Mouse (Mus musculus) retina, postnatal 1 day (tissue): ENCODE data around the gene Olfr1102.

Experiments used
- DNase-seq: peaks from one replicate; pipeline ENCODE4 v3.0.0-alpha.2; 2012

The Olfr1102 gene

DNA sequence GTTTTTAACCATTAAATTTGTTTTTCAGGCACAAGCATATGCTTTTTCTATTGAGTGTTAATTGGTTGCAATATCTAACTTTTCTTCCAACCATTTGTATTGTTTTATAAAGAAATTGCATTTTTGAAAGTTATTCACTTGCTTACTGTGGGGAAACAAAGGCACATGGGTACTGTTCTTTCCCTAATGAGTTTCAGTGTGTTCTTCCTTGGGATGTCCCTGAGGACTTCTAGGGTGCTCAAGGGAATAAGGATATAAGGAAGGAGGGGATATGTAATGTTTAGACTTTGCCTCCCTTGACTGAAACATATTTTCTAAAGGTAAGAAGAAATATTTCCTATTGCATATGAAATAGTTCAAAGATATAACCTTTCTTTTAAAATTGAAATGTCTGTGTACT lies at the start of gene Olfr1102:
Olfr1102 (plus strand) TSS at position 301 of the 400 bp plus-strand sequence.
- no peak for DNase-seq

DNA sequence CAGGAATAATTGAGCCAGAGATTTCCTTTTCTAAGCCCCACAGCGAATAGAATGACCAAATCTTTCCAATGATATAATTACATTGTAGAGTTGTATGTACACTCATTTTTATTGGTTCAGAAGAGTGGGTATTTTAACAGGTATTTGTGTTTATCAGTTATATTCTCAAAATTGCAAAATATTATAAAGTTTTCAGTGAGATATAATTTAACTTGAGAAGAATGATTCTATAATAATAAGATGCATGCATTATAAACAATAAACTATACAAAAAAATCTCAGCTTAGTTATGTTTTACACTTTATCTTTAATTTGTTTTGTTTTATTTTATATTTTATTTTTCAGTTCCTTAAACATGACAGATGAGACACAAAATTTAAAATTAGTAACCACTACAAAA lies 37.6 kb upstream of the Olfr1102 start, which contains the start of gene Olfr1099:
Olfr1099 (minus strand) TSS at position 101 of the 400 bp plus-strand sequence.
- DNase-seq = no peak

DNA sequence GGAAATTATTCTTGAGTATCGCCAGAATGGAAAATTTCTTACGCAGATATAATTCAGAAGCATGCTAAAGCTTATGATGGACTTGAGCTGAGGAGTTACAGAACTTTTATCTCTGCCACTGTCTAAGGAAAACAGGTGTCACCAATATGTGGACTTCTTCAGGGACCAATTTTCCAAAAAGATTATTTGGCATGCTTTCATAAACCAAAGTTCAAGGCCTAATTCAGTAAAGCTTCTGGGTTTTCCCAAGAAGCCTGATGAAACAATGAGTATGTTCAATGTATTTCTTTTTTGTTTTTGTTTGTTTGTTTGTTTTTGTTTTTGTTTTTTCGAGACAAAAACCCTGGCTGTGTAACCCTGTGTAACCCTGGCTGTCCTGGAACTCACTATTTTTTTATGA lies 18.3 kb upstream of the Olfr1102 start, which contains the start of gene Olfr1100:
Olfr1100 (minus strand) TSS at position 101 of the 400 bp plus-strand sequence.
- no peak for DNase-seq

DNA sequence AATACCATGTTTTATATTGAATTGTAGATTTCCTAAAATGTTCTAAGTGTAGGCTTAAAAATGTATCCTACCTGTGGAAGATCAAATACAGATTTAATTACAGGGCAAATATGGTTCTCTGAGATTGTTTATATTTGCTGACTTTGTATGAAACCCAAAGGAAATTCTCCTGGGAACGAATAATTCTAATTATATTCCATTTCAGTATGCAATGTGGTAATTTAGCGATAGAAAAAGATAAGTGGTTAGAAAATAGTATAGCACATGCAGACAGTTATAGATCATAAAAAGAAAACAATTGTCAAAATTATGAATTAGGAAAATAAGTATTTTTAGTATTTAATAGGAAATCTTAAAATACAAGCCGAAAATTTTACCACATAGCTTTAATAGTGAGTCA lies 7.1 kb upstream of the Olfr1102 start, which contains the start of gene Olfr1101:
Olfr1101 (minus strand) TSS at position 101 of the 400 bp plus-strand sequence.
- DNase-seq = no peak

DNA sequence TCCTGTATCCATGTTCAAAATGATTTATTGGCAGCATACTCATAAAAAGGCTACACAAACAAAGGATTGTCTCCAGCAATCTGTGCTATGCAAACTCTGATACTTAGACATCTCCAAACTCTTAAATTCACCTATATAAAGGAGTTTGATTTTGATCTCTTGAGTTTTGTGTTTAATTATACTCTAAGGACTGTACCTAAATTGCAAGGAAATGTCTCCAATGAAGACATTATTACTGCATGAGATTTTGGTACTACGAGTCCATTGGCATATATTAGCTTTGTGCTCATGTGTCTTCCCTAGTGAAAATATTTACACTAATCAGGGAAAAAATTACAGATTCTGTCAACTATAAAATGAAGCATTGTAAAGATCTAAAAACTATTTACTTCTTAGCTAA lies 28.8 kb downstream of the Olfr1102 start, which contains the start of gene Olfr1104:
Olfr1104 (minus strand) TSS at position 101 of the 400 bp plus-strand sequence.
- DNase-seq = no peak

DNA sequence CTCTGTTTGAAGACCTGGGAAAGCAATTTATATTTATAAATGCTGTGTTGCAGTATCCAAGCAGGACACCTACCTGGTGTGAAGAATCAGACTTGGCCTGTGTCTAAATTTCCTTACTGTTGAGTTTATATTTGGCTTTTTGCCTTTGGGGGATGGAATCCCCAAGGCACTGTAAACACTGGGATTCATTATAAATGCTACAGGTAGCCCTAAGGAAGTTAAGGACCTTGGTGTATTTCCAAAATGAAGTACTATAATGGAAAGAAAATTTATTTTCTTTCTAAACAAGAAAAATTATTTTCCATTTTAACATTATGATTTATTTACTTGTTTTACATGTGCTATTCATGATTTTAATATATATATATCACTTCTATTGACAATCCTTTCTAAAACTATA lies 38.2 kb downstream of the Olfr1102 start, which contains the start of gene Olfr1105:
Olfr1105 (minus strand) TSS at position 101 of the 400 bp plus-strand sequence.
- DNase-seq = no peak

DNA sequence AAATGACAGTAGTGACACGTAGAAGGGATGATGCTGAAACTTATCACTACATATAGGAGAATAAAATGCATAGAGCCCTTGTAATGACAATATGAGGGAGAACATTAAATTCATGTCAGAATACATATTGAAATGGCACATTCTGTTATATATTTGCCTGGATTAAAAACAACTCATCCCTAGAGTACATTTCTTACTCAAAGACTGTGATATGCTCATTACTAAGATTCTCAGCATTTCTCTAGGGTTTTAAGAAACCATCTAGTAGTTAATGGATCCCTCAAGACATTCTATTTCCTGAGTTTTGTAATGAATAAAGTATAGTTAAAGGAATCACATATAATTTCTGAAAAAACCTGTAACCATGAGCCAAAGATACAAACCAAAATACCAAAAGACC lies 54.0 kb downstream of the Olfr1102 start, which contains the start of gene Olfr1106:
Olfr1106 (minus strand) TSS at position 101 of the 400 bp plus-strand sequence.
- no peak for DNase-seq
